Mouse (Mus musculus) lung, embryonic 16.5 days (tissue): ENCODE results near the gene Rnf149. TPM values are rescaled to one million over a fixed set of nuclear protein-coding genes. Genes with fewer than 3 reads are reported as not detected.

ENCODE experiments used
- ATAC-seq: fragments of 200-750 bp; cut with Nextera tagmentation; 2 replicates; pipeline ENCODE4 v1.8.0; 2017; ENCODE audit warnings: low read depth, mild to moderate bottlenecking, moderate library complexity
- H3K27ac ChIP-seq: fragments of 300-500 bp; sonication (generic); 2 replicates; pipeline ENCODE4 v1.5.1; 2014; ENCODE audit warnings: mild to moderate bottlenecking, control low read depth, low read length
- H3K27me3 ChIP-seq: fragments of 300-500 bp; sonication (generic); 2 replicates; pipeline ENCODE4 v1.6.1; 2014; ENCODE audit warnings: low read depth, low read length, mixed read lengths; ENCODE audit not compliant: control insufficient read depth, insufficient read depth
- H3K36me3 ChIP-seq: fragments of 300-500 bp; sonication (generic); 2 replicates; pipeline ENCODE4 v1.6.1; 2014; ENCODE audit warnings: low read length; ENCODE audit not compliant: control insufficient read depth, insufficient read depth
- H3K4me1 ChIP-seq: fragments of 300-500 bp; sonication (generic); replicated peaks from 2 replicates; pipeline ENCODE4 v1.6.1; 2014; ENCODE audit warnings: low read length, mixed read lengths; ENCODE audit not compliant: control insufficient read depth, insufficient read depth
- H3K4me2 ChIP-seq: fragments of 300-500 bp; sonication (generic); 2 replicates; pipeline ENCODE4 v1.6.1; 2014; ENCODE audit warnings: low read depth, low read length, control low read depth
- H3K4me3 ChIP-seq: fragments of 300-500 bp; sonication (generic); 2 replicates; pipeline ENCODE4 v1.5.1; 2014; ENCODE audit warnings: mild to moderate bottlenecking, low read length, control low read depth
- H3K9ac ChIP-seq: fragments of 300-500 bp; sonication (generic); 2 replicates; pipeline ENCODE4 v1.6.1; 2014; ENCODE audit warnings: low read length, control low read depth
- H3K9me3 ChIP-seq: fragments of 300-500 bp; sonication (generic); 2 replicates; pipeline ENCODE4 v1.6.1; 2016; ENCODE audit warnings: low read length; ENCODE audit not compliant: control insufficient read depth
- WGBS: fragments of 180-500 bp; shearing (Covaris S2); extraction: QIAGEN DNeasy Blood & Tissue Kit; methylation state at CpG from one replicate; pipeline ENCODE4 v1.1.7; 2014; 5-methylcytosine and 5-hydroxymethylcytosine counted together
- polyA plus RNA-seq: library from polyadenylated mRNA; unstranded; fragments of >200 nt; fragmentation: Nextera tagmentation; extraction: Ambion mirVana; gene quantifications from 2 replicates; pipeline ENCODE4 v1.2.1, GENCODE M21; 2015

Rnf149 gene
- polyA plus RNA-seq, 1 experiment from 2014 or later, result 26.1 TPM

GRCm38 (mm10) chr1:39527432-39527831, 49.8 kb downstream of the Rnf149 start:
- no peaks in the 10 kb centered on the region for H3K4me1 ChIP-seq
- H3K27ac ChIP-seq, result no peak overlapping the region
- H3K9me3 ChIP-seq, result no peaks in the 10 kb centered on the region
- no peak overlapping the region for H3K4me3 ChIP-seq
- H3K36me3 ChIP-seq, result no peaks in the 10 kb centered on the region
- WGBS, result 8% methylated on average over 7 of the region's 7 CpGs
- H3K9ac ChIP-seq, result no peak overlapping the region
- no peak overlapping the region for H3K4me2 ChIP-seq
- no peaks in the 10 kb centered on the region for H3K27me3 ChIP-seq
- 0 out of 2 replicates have a peak, but pooled peaks have one; percentile 35 for ATAC-seq

- H3K4me1 ChIP-seq, result no peaks in the 10 kb centered on the region
- no peaks in the 10 kb centered on the region for H3K36me3 ChIP-seq
- H3K27me3 ChIP-seq, result no peaks in the 10 kb centered on the region
- H3K9ac ChIP-seq, result no peak overlapping the region
- H3K27ac ChIP-seq, result no peak overlapping the region
- WGBS, result 67% methylated on average over 9 of the region's 9 CpGs
- H3K4me2 ChIP-seq, result no peak overlapping the region
- no peak for ATAC-seq
- H3K4me3 ChIP-seq, result no peak overlapping the region
- no peaks in the 10 kb centered on the region for H3K9me3 ChIP-seq
Measured at GRCm38 (mm10) chr1:39526371-39527167, 50.6 kb downstream of the Rnf149 start.

- no peaks in the 10 kb centered on the region for H3K36me3 ChIP-seq
- 65% methylated on average over 7 of the region's 7 CpGs for WGBS
- no peaks in the 10 kb centered on the region for H3K4me1 ChIP-seq
- no peak overlapping the region for H3K4me3 ChIP-seq
- H3K9ac ChIP-seq, result no peak overlapping the region
- H3K9me3 ChIP-seq, result no peaks in the 10 kb centered on the region
- H3K27me3 ChIP-seq, result no peaks in the 10 kb centered on the region
- no peak for ATAC-seq
- H3K27ac ChIP-seq, result no peak overlapping the region
- no peak overlapping the region for H3K4me2 ChIP-seq
Measured at GRCm38 (mm10) chr1:39525763-39526162, 51.4 kb downstream of the Rnf149 start.

- no peak for ATAC-seq
- Histone ChIP-seq H3K9me3 (no peaks in the 10 kb centered on the region), H3K27me3 (no peaks in the 10 kb centered on the region), H3K4me2 (no peak overlapping the region), H3K27ac (no peak overlapping the region), H3K4me3 (no peak overlapping the region), H3K36me3 (no peaks in the 10 kb centered on the region), H3K9ac (no peak overlapping the region), H3K4me1 (no peaks in the 10 kb centered on the region)
- WGBS, result 21% methylated on average over 5 of the region's 5 CpGs
Measured at GRCm38 (mm10) chr1:39522519-39522918, 54.7 kb downstream of the Rnf149 start.

- H3K36me3 ChIP-seq, result no peaks in the 10 kb centered on the region
- H3K27me3 ChIP-seq, result no peaks in the 10 kb centered on the region
- no peak for ATAC-seq
- 90% methylated on average over 7 of the region's 7 CpGs for WGBS
- no peak overlapping the region for H3K9ac ChIP-seq
- H3K4me2 ChIP-seq, result no peak overlapping the region
- no peaks in the 10 kb centered on the region for H3K4me1 ChIP-seq
- H3K4me3 ChIP-seq, result no peak overlapping the region
- no peak overlapping the region for H3K27ac ChIP-seq
- H3K9me3 ChIP-seq, result no peaks in the 10 kb centered on the region
Measured at GRCm38 (mm10) chr1:39521326-39521725, 55.9 kb downstream of the Rnf149 start.

GRCm38 (mm10) chr1:39515303-39515991, 61.8 kb downstream of the Rnf149 start:
- Histone ChIP-seq H3K9me3 (no peaks in the 10 kb centered on the region), H3K4me2 (no peak overlapping the region), H3K4me1 (no peaks in the 10 kb centered on the region), H3K27ac (no peak overlapping the region), H3K4me3 (no peak overlapping the region), H3K27me3 (no peaks in the 10 kb centered on the region), H3K9ac (no peak overlapping the region), H3K36me3 (no peaks in the 10 kb centered on the region)
- ATAC-seq, result no peak
- 84% methylated on average over 10 of the region's 10 CpGs for WGBS

GRCm38 (mm10) chr1:39512183-39512582, 65.0 kb downstream of the Rnf149 start:
- no peak overlapping the region for H3K4me2 ChIP-seq
- no peaks in the 10 kb centered on the region for H3K36me3 ChIP-seq
- no peak overlapping the region for H3K4me3 ChIP-seq
- H3K27me3 ChIP-seq, result no peaks in the 10 kb centered on the region
- no peak for ATAC-seq
- H3K9me3 ChIP-seq, result no peaks in the 10 kb centered on the region
- H3K27ac ChIP-seq, result no peak overlapping the region
- no peak overlapping the region for H3K9ac ChIP-seq
- 70% methylated on average over 1 of the region's 1 CpGs for WGBS
- H3K4me1 ChIP-seq, result no peaks in the 10 kb centered on the region

GRCm38 (mm10) chr1:39511775-39512174, 65.4 kb downstream of the Rnf149 start:
- H3K9me3 ChIP-seq, result no peaks in the 10 kb centered on the region
- WGBS, result 73% methylated on average over 8 of the region's 8 CpGs

GRCm38 (mm10) chr1:39505600-39505999, 71.6 kb downstream of the Rnf149 start:
- ATAC-seq, result no peak
- Histone ChIP-seq H3K27me3 (no peaks in the 10 kb centered on the region), H3K27ac (no peak overlapping the region), H3K9ac (no peak overlapping the region), H3K4me1 (0 out of 2 replicates have a peak, but pooled peaks cover 4% of the 10 kb centered on the region), H3K36me3 (no peaks in the 10 kb centered on the region), H3K4me2 (no peak overlapping the region), H3K9me3 (no peaks in the 10 kb centered on the region), H3K4me3 (no peak overlapping the region)
- 45% methylated on average over 9 of the region's 9 CpGs for WGBS

More at GRCm38 (mm10) chr1:39511775-39512174, 65.4 kb downstream of the Rnf149 start:
- Histone ChIP-seq H3K9ac (no peak overlapping the region), H3K4me3 (no peak overlapping the region), H3K27ac (no peak overlapping the region), H3K36me3 (no peaks in the 10 kb centered on the region), H3K4me2 (no peak overlapping the region), H3K4me1 (no peaks in the 10 kb centered on the region), H3K27me3 (no peaks in the 10 kb centered on the region)
- ATAC-seq, result no peak
